Mouse (Mus musculus): Measurements from ENCODE around the gene Gnpda2. TPM values are rescaled to one million over a fixed set of nuclear protein-coding genes. Genes with fewer than 3 reads are reported as not detected.

The Gnpda2 gene
- total RNA-seq (2014; fragmentation: Nextera tagmentation) (13.0 and 17.3 TPM in 2 replicates), total RNA-seq (2017) (11.6 and 26.8 TPM in 2 replicates)

- peak; percentile 99 for ATAC-seq (replicated peaks; ENCODE audit: low FRiP score, low TSS enrichment, poor library complexity, severe bottlenecking)
Measured at GRCm38 (mm10) chr5:69591640-69592461, at the start of gene Gnpda2. Gnpda2 (minus strand) TSS chr5:69592340.

DNA sequence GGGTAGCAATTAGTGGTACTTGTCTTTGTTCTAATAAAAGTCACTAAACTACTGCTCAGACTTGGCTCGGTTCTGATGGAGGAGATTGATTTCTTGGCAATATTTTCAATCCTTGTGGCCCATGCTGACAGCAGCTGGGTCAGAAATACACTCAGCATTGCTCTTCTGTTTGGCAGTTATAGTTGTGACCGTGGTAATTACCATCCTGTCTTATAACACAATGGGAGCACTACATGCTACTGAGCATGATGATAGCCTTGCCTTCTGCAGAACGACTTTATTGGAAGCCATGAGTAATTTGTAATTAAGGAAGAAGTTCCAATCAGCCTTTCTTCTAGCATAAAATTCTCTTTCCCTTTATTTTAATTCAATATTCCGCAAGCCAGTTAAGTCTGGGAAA is 42.6 kb upstream of the Gnpda2 start:
- ATAC-seq (replicated peaks; ENCODE audit: low FRiP score, low TSS enrichment, poor library complexity, severe bottlenecking): no peak

DNA sequence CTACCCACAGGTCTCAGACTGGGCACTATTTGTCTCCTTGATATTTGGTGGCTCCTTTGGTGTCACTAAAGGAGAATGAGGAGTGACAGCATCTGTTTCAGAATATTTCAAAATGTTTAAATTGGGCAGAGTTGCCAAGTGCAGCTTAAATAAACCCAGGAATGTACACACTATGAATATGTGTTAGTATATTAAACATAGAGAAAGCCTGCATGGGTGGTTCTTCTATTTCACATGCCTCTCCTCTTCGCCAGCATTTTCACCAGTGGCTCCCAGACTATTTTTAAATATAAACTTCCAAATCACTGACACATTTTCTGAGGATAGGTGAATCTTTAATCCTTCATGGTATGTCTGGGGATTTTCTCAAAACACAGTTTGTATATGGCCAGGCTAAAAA is 28.8 kb upstream of the Gnpda2 start:
- no peak for ATAC-seq (replicated peaks; ENCODE audit: low FRiP score, low TSS enrichment, poor library complexity, severe bottlenecking)

- 0 out of 2 replicates have a peak, but pooled peaks have one; percentile 47 for ATAC-seq (replicated peaks; ENCODE audit: low FRiP score, low TSS enrichment, poor library complexity, severe bottlenecking)
Measured at GRCm38 (mm10) chr5:69613209-69613796, 21.2 kb upstream of the Gnpda2 start.

DNA sequence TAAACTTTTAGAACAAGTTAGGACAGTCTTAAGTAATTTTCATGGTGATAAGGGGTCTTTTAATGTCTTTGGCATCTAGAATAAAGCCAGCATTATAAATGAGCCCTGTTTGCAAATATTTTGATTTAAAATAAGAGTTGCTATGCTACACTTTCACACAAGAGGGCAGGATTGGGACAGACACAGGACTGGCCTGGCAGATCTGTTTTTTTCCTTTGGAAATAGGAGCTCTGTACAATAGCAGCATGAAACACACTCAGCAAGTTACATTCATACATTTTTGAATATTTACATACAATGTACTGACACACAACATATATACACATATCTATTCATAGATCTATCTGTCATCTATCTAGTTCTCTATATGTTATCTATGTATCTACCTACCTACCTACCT is 8.9 kb upstream of the Gnpda2 start:
- peak; percentile 61 for ATAC-seq (replicated peaks; ENCODE audit: low FRiP score, low TSS enrichment, poor library complexity, severe bottlenecking)

- peak; percentile 73 for ATAC-seq (replicated peaks; ENCODE audit: low FRiP score, low TSS enrichment, poor library complexity, severe bottlenecking)
Measured at GRCm38 (mm10) chr5:69557404-69557935, 34.7 kb downstream of the Gnpda2 start.

- ATAC-seq (replicated peaks; ENCODE audit: low FRiP score, low TSS enrichment, poor library complexity, severe bottlenecking): peak; percentile 93
Measured at GRCm38 (mm10) chr5:69556628-69557403, 35.3 kb downstream of the Gnpda2 start, which contains the start of gene Guf1. Guf1 (plus strand) TSS chr5:69556923.

DNA sequence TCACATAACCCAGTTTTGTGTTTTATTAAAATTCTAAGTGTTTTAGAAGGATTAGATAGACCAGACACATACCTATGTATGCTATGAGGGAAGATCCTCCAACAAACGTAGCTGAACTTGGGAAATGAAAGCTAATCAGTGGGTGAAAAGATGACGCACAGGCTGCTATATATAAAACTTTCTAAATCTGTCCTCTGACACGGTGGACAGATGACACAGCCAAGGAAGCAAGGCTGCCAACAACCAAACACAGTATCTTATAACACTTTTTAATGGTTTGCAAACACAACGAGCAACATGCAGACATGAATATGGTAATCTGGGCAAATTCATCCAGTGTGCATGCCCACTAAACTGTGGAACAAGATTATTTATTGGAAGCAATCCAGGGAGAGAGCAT is 49.7 kb downstream of the Gnpda2 start, which contains the start of gene Yipf7:
Gene Yipf7 (minus strand): TSS at position 160 of the 400 bp plus-strand sequence.
- ATAC-seq (replicated peaks; ENCODE audit: low FRiP score, low TSS enrichment, poor library complexity, severe bottlenecking): no peak

- no peak for ATAC-seq (replicated peaks; ENCODE audit: low FRiP score, low TSS enrichment, poor library complexity, severe bottlenecking)
Measured at GRCm38 (mm10) chr5:69541680-69542079, 50.5 kb downstream of the Gnpda2 start.

GRCm38 (mm10) chr5:69523944-69524343 is 68.2 kb downstream of the Gnpda2 start:
- ATAC-seq (replicated peaks; ENCODE audit: low FRiP score, low TSS enrichment, poor library complexity, severe bottlenecking): no peak

Other genes starting within 250 kb of the Gnpda2 start
- gene Yipf7, start 49.7 kb downstream of the Gnpda2 start, total RNA-seq (2014; fragmentation: Nextera tagmentation): not detected in 2 replicates
- gene Yipf7, start 49.7 kb downstream of the Gnpda2 start, total RNA-seq (2017): not detected in 2 replicates
- 50.7 and 52.7 TPM in 2 replicates for gene Guf1, start 35.4 kb downstream of the Gnpda2 start, total RNA-seq (2014; fragmentation: Nextera tagmentation)
- gene Guf1, start 35.4 kb downstream of the Gnpda2 start, total RNA-seq (2017): 59.2 and 60.8 TPM in 2 replicates

Data from megakaryocyte-erythroid progenitor cell, adult 5-6 weeks (primary cell).